Mouse (Mus musculus): Measurements from ENCODE around the gene B3gat1. TPM values are rescaled to one million over a fixed set of nuclear protein-coding genes. Genes with fewer than 3 reads are reported as not detected.

Gene B3gat1
- polyA plus RNA-seq, 1 experiment from 2014 or later: 0.21 TPM

GRCm38 (mm10) chr9:26728556-26728955, 5.0 kb upstream of the B3gat1 start:
- WGBS: 74% methylated on average over 2 of the region's 2 CpGs
- H3K4me3 ChIP-seq (replicated peaks): no peak overlapping the region
- H3K27ac ChIP-seq: no peak overlapping the region
- no peak for ATAC-seq
- no peak overlapping the region for H3K9ac ChIP-seq
- no peak overlapping the region for H3K4me2 ChIP-seq (replicated peaks)
- no peaks in the 10 kb centered on the region for H3K36me3 ChIP-seq
- 0 out of 2 replicates have a peak, but pooled peaks cover 4% of the 10 kb centered on the region for H3K4me1 ChIP-seq (replicated peaks)
- no peaks in the 10 kb centered on the region for H3K9me3 ChIP-seq
- peaks cover 16% of the 10 kb centered on the region for H3K27me3 ChIP-seq (replicated peaks)

GRCm38 (mm10) chr9:26733986-26734385, 458 bp downstream of the B3gat1 start:
- 1% methylated on average over 37 of the region's 37 CpGs for WGBS
- no peak; the same call in none of the 2 replicates for ATAC-seq

GRCm38 (mm10) chr9:26737116-26737515, 3.6 kb downstream of the B3gat1 start:
- Histone ChIP-seq H3K9me3 (no peaks in the 10 kb centered on the region), H3K4me2 (replicated peaks) (no peak overlapping the region), H3K9ac (no peak overlapping the region), H3K27ac (no peak overlapping the region), H3K4me1 (replicated peaks) (peaks cover 4% of the 10 kb centered on the region; the same call in 1 of the 2 replicates), H3K36me3 (no peaks in the 10 kb centered on the region), H3K4me3 (replicated peaks) (no peak overlapping the region), H3K27me3 (replicated peaks) (peaks cover 37% of the 10 kb centered on the region)
- no peak for ATAC-seq
- WGBS: 74% methylated on average over 5 of the region's 5 CpGs

More at GRCm38 (mm10) chr9:26733986-26734385, 458 bp downstream of the B3gat1 start:
- peak overlapping the region; percentile 40 for H3K4me3 ChIP-seq (replicated peaks)
- H3K36me3 ChIP-seq: no peaks in the 10 kb centered on the region
- peak overlapping the region; percentile 83 for H3K4me2 ChIP-seq (replicated peaks)
- H3K27ac ChIP-seq: no peak overlapping the region
- no peaks in the 10 kb centered on the region for H3K9me3 ChIP-seq
- H3K4me1 ChIP-seq (replicated peaks): peaks cover 4% of the 10 kb centered on the region; the same call in 1 of the 2 replicates
- peaks cover 41% of the 10 kb centered on the region for H3K27me3 ChIP-seq (replicated peaks)
- H3K9ac ChIP-seq: no peak overlapping the region

GRCm38 (mm10) chr9:26742817-26743216, 9.3 kb downstream of the B3gat1 start:
- Histone ChIP-seq H3K4me2 (replicated peaks) (no peak overlapping the region), H3K9ac (no peak overlapping the region), H3K4me3 (replicated peaks) (no peak overlapping the region), H3K27ac (no peak overlapping the region), H3K9me3 (no peaks in the 10 kb centered on the region), H3K27me3 (replicated peaks) (no peaks in the 10 kb centered on the region), H3K4me1 (replicated peaks) (no peaks in the 10 kb centered on the region), H3K36me3 (no peaks in the 10 kb centered on the region)
- WGBS: 92% methylated on average over 3 of the region's 3 CpGs
- no peak for ATAC-seq

GRCm38 (mm10) chr9:26747121-26747520, 13.6 kb downstream of the B3gat1 start:
- Histone ChIP-seq H3K9ac (no peak overlapping the region), H3K4me2 (replicated peaks) (no peak overlapping the region), H3K9me3 (no peaks in the 10 kb centered on the region), H3K4me3 (replicated peaks) (no peak overlapping the region), H3K27ac (no peak overlapping the region), H3K36me3 (no peaks in the 10 kb centered on the region), H3K27me3 (replicated peaks) (no peaks in the 10 kb centered on the region), H3K4me1 (replicated peaks) (no peaks in the 10 kb centered on the region)
- WGBS: 64% methylated on average over 4 of the region's 4 CpGs
- no peak for ATAC-seq

GRCm38 (mm10) chr9:26748893-26749292, 15.4 kb downstream of the B3gat1 start:
- Histone ChIP-seq H3K4me2 (replicated peaks) (no peak overlapping the region), H3K9me3 (no peaks in the 10 kb centered on the region), H3K27ac (no peak overlapping the region), H3K9ac (no peak overlapping the region), H3K27me3 (replicated peaks) (no peaks in the 10 kb centered on the region), H3K36me3 (no peaks in the 10 kb centered on the region), H3K4me1 (replicated peaks) (no peaks in the 10 kb centered on the region), H3K4me3 (replicated peaks) (no peak overlapping the region)
- ATAC-seq: no peak
- WGBS: 81% methylated on average over 4 of the region's 4 CpGs

GRCm38 (mm10) chr9:26760081-26760480, 26.6 kb downstream of the B3gat1 start:
- no peak overlapping the region for H3K4me3 ChIP-seq (replicated peaks)
- H3K4me2 ChIP-seq (replicated peaks): no peak overlapping the region
- no peaks in the 10 kb centered on the region for H3K27me3 ChIP-seq (replicated peaks)
- no peak for ATAC-seq
- no peaks in the 10 kb centered on the region for H3K36me3 ChIP-seq
- 33% methylated on average over 9 of the region's 9 CpGs for WGBS
- no peaks in the 10 kb centered on the region for H3K9me3 ChIP-seq
- H3K9ac ChIP-seq: no peak overlapping the region
- no peak overlapping the region for H3K27ac ChIP-seq
- H3K4me1 ChIP-seq (replicated peaks): no peaks in the 10 kb centered on the region

GRCm38 (mm10) chr9:26760576-26760975, 27.0 kb downstream of the B3gat1 start:
- Histone ChIP-seq H3K9ac (no peak overlapping the region), H3K4me2 (replicated peaks) (no peak overlapping the region), H3K4me1 (replicated peaks) (no peaks in the 10 kb centered on the region), H3K4me3 (replicated peaks) (no peak overlapping the region), H3K36me3 (no peaks in the 10 kb centered on the region), H3K27ac (no peak overlapping the region), H3K27me3 (replicated peaks) (no peaks in the 10 kb centered on the region), H3K9me3 (no peaks in the 10 kb centered on the region)
- WGBS: 73% methylated on average over 5 of the region's 5 CpGs
- ATAC-seq: no peak

GRCm38 (mm10) chr9:26762477-26762876, 28.9 kb downstream of the B3gat1 start:
- H3K9me3 ChIP-seq: no peaks in the 10 kb centered on the region
- H3K27ac ChIP-seq: no peak overlapping the region
- ATAC-seq: no peak
- H3K4me3 ChIP-seq (replicated peaks): no peak overlapping the region
- no peaks in the 10 kb centered on the region for H3K36me3 ChIP-seq
- no peaks in the 10 kb centered on the region for H3K27me3 ChIP-seq (replicated peaks)
- H3K4me2 ChIP-seq (replicated peaks): no peak overlapping the region
- 92% methylated on average over 6 of the region's 6 CpGs for WGBS
- H3K9ac ChIP-seq: no peak overlapping the region
- H3K4me1 ChIP-seq (replicated peaks): no peaks in the 10 kb centered on the region

GRCm38 (mm10) chr9:26768181-26768580, 34.7 kb downstream of the B3gat1 start:
- no peak overlapping the region for H3K4me2 ChIP-seq (replicated peaks)
- no peak overlapping the region for H3K27ac ChIP-seq
- no peak overlapping the region for H3K4me3 ChIP-seq (replicated peaks)
- H3K27me3 ChIP-seq (replicated peaks): no peaks in the 10 kb centered on the region
- WGBS: 78% methylated on average over 3 of the region's 3 CpGs
- H3K9me3 ChIP-seq: no peaks in the 10 kb centered on the region
- H3K9ac ChIP-seq: no peak overlapping the region
- no peaks in the 10 kb centered on the region for H3K4me1 ChIP-seq (replicated peaks)
- ATAC-seq: no peak
- H3K36me3 ChIP-seq: no peaks in the 10 kb centered on the region

GRCm38 (mm10) chr9:26775700-26776099, 42.2 kb downstream of the B3gat1 start:
- H3K27ac ChIP-seq: no peak overlapping the region
- WGBS: 77% methylated on average over 2 of the region's 2 CpGs
- no peaks in the 10 kb centered on the region for H3K27me3 ChIP-seq (replicated peaks)
- no peaks in the 10 kb centered on the region for H3K9me3 ChIP-seq
- H3K9ac ChIP-seq: no peak overlapping the region
- H3K4me3 ChIP-seq (replicated peaks): no peak overlapping the region
- no peak overlapping the region for H3K4me2 ChIP-seq (replicated peaks)
- no peaks in the 10 kb centered on the region for H3K4me1 ChIP-seq (replicated peaks)
- no peaks in the 10 kb centered on the region for H3K36me3 ChIP-seq
- no peak for ATAC-seq

- ATAC-seq: 0 out of 2 replicates have a peak, but pooled peaks have one; percentile 31
- Histone ChIP-seq H3K4me3 (replicated peaks) (no peak overlapping the region), H3K36me3 (no peaks in the 10 kb centered on the region), H3K9ac (no peak overlapping the region), H3K27ac (no peak overlapping the region), H3K4me1 (replicated peaks) (no peaks in the 10 kb centered on the region), H3K27me3 (replicated peaks) (no peaks in the 10 kb centered on the region), H3K9me3 (no peaks in the 10 kb centered on the region), H3K4me2 (replicated peaks) (no peak overlapping the region)
- WGBS: 65% methylated on average over 6 of the region's 6 CpGs
These were observed 42.8 kb downstream of the B3gat1 start for GRCm38 (mm10) chr9:26776122-26776902.

- ATAC-seq: no peak
- 80% methylated on average over 7 of the region's 7 CpGs for WGBS
- Histone ChIP-seq H3K4me3 (replicated peaks) (no peak overlapping the region), H3K36me3 (no peaks in the 10 kb centered on the region), H3K9ac (no peak overlapping the region), H3K4me2 (replicated peaks) (no peak overlapping the region), H3K27ac (no peak overlapping the region), H3K4me1 (replicated peaks) (no peaks in the 10 kb centered on the region), H3K27me3 (replicated peaks) (no peaks in the 10 kb centered on the region), H3K9me3 (no peaks in the 10 kb centered on the region)
These were observed 44.9 kb downstream of the B3gat1 start for GRCm38 (mm10) chr9:26778421-26778820.

All from intestine, embryonic 15.5 days (tissue).